Mouse (Mus musculus): Measurements from ENCODE around the gene Runx1. TPM values are rescaled to one million over a fixed set of nuclear protein-coding genes. Genes with fewer than 3 reads are reported as not detected.

Gene Runx1
- total RNA-seq, 2 experiments from 2014 or later = 0.88 to 1.3 TPM

DNA sequence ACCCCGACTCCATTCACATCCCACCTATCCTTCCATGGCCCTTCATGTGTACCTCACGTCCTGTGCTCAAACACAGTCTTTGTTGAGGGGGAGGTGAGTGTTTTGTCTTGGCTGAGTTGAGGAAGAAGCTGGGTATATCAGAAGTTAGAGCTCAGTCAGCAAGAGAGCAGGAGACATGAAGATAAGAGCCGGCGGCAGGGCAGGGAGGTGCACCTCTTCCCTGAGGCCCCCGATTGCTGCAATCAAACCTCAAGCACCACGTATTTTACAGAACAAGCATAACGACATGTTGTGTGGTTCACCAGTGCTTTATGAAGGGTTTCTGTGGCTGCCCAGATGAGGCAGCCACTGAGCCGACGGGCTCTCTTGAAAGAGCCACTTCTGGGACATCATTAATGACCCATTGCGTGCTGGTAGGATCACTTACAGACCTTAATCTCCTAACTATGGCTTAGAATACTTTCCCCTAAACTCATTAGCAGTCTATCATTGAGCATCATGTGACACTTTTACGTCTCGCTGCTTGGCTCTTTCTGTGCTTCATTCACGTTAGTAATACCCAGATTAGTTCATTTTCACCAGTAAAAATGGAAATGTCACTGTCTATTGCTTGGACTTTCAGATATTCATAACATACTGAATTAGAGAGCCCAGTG, 61.1 kb downstream of the Runx1 start:
- intact Hi-C loops (cut with DNase I) = no loop called here
- no peak for DNase-seq (ENCODE audit: extremely low spot score in 1 of 2, low spot score in 2 of 2)

DNA sequence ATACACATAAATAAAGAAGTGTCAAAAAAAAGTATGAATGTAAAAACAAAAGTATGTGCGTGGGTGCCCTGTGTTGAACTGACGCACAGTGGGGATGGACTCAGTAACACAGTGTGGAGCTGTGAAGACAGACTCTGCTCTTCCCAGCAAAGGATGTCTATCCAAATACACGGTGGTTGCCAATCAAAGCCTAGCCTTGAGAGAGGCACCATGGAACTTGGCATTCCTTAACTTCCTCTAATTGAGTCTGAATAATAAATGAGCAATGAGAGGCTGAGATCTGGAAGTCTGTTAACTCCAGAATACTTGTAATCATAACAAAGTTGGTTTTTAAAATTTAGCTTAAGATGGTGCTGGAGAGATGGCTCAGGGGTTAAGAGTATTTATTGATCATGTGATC, 62.3 kb downstream of the Runx1 start:
- DNase-seq (ENCODE audit: extremely low spot score in 1 of 2, low spot score in 2 of 2) = no peak
- intact Hi-C loops (cut with DNase I) = no loop called here

DNA sequence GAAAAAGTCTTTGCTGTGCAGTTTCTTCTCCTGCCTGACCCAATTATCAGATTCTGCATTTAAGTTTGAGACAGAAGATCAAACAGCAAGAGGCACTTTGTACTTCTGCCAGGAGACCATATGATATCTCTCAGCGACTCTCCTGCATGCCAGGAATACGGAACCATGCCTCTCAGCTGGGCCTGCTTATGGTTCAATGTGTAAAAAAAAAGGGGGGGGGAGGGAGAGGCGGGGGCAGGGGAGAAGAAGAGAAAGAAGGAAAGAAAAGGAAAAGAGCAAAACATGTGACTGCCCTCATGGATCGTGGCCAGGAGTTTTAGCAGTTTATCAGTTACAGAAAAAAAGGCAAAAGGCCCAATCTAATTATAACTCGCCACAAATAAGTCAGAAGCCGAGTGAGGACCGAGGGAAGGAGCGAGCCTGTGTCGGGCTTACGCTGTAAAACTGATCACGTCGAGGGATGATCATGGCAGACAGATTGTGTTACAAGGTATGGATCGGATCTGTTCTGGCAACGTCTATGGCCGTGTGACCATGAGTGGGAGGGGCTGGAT, 63.9 kb downstream of the Runx1 start:
- intact Hi-C loops (cut with DNase I) = no loop called here
- peak; percentile 35 to 48 for DNase-seq (ENCODE audit: extremely low spot score in 1 of 2, low spot score in 2 of 2)

DNA sequence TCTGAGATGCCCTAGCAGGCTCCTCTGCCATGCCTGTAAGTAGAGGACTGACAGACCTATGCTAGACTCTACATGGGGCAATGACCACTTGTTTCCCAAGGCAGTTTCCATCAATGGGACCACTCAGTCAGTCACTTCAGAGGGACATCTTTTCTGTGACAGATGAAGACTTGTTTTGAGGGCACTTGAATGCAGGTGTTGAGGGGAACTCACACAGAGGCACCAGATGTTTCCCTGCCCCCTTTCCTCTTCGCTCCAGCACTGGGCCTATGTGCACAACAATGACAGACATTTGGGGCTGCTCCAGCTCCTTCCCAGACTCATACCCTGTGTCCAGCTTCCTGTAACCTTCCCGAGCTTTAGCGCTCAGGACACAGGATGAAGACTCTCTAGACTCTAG, 65.9 kb downstream of the Runx1 start:
- intact Hi-C loops (cut with DNase I) = no loop called here
- DNase-seq (ENCODE audit: extremely low spot score in 1 of 2, low spot score in 2 of 2) = no peak

DNA sequence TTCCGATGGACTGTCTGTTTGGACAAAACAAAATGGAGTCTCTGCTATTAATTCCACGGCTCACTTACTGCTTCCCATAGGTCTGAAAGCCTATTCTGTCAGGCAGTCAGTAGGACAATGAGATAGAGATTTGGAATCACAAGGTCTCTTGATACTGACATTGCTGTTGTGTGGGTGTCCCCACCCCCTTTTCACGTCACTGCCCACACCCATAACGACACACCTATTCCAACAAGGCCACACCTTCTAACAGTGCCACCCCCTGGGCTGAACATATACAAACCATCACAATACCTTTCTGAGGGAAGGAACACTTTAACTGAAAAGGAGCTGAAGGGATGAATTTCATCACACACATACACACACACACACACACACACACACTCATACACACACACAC, 68.4 kb downstream of the Runx1 start:
- DNase-seq (ENCODE audit: extremely low spot score in 1 of 2, low spot score in 2 of 2) = no peak
- intact Hi-C loops (cut with DNase I) = no loop called here

DNA sequence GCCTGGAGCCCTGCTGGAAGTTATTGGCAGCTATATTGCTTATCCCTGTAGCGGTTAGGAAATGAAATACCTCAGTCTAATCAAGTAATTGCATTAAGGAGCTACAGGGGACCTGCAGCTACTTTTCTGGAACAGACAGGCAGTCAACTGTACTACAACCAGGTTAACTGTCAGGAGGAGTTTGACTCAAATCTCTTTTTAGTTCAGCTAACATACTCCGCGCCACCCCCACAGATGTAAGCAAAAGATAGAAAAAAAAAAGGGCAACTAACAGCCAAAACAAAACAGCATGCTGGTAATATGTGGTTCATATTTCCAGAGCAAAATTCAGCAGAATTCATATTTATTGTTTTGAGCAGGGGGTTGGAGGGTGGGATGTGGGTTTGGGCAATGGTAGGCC, 72.0 kb downstream of the Runx1 start:
- intact Hi-C loops (cut with DNase I) = no loop called here
- DNase-seq (ENCODE audit: extremely low spot score in 1 of 2, low spot score in 2 of 2) = no peak

DNA sequence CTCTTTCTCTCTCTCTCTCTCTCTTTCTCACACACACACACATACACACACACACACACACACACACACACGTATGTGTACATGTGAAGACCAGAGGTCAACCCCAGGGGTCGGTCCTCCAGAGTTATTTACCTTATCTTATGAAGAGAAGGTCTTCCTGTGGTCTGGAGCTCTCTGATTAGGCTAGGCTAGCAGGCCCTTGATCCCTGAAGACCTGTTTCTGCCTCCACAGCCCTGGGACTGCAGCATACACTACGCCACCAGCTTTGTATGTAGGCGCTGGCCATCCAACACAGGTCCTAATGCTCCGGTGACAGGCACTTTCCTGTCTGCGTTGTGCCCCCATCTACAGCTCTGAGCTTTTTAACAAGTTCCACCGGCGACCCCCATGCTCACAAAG, 72.8 kb downstream of the Runx1 start:
- intact Hi-C loops (cut with DNase I) = no loop called here
- no peak for DNase-seq (ENCODE audit: extremely low spot score in 1 of 2, low spot score in 2 of 2)

DNA sequence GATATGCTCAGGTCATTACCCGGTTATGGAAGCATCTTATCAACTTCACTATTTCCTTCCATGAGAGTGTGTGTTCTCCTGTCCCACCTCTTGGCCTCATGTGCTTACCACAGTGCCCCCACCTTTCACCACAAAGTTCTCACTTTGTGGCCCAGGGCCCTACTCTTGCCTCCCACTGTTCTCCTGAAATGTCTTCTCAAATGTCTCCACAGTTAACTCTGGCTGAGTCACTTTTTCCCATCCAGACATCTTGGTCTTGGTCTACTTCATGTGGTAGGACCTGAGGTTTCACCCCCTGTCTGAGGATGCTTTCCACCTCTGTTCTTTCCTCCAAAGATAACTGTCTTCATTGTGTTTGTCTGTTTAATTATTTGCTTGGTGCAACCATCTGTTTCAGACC, 77.7 kb downstream of the Runx1 start:
- intact Hi-C loops (cut with DNase I) = no loop called here
- DNase-seq (ENCODE audit: extremely low spot score in 1 of 2, low spot score in 2 of 2) = no peak

DNA sequence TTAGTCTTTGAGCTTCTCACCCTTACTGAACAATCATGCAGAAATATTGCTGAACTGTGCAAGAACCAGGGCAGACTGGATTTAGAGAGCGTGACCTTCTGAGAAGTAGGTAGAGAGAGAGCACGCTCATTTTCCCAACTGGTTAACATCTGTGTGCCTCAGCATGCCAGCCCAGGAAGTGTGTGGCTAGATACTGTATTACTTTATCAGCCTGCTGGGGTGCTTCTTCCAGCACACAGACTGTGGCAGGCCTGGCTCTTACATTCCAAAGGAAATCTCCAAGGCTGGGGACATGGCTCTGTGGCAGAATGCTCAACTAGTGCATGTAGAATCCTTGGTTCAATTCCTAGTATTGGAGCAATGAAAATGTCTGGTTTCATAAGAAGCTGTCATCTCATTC, 78.9 kb downstream of the Runx1 start:
- DNase-seq (ENCODE audit: extremely low spot score in 1 of 2, low spot score in 2 of 2) = no peak
- intact Hi-C loops (cut with DNase I) = no loop called here

DNA sequence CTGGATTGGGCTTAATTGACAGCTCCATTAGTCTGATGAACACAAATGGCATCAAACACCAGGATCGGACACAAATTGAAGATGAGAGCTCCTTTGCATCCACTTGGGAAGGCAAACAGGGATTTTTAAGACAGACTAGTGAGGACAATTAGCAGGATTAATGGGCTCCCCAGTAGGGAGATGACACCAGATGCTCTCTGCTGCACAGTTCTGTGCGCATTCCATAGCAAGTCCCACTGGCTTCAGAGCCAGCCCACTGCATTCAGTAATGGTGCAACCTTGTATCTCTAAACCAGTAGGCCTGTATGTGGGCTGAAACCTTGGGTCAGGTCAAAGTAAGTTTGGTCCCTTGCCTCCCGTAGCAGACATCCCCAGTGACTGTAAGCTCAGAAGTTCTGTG, 80.7 kb downstream of the Runx1 start:
- intact Hi-C loops (cut with DNase I) = no loop called here
- DNase-seq (ENCODE audit: extremely low spot score in 1 of 2, low spot score in 2 of 2) = no peak

DNA sequence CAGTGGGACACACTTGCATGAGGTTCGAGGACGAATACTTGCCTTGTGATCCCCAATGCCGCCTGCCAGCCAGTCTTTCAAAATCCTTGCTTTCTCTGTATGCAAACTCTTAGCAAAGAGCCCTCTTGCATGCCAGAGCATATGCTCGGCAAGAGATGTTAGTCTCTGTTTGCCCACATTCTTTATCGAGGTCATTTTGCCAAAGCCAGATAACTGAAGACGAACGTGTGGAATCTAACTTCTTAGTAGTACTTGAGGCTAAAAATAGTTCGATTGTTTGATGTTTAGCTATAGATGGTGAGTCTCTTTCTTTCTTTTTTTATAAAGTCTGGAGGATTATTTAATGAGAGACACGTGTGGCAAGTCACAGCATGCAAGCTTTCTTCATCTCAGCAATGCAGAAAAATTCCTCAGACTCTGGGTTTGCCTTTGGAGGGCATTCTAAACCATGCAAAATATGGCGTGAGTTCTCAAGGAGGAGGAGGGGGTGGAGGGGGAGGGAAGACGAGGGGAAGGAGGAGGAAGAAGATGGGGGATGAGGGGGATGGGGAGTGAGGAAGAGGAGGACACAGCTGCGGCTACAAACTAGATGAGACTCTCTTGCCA, 81.7 kb downstream of the Runx1 start:
- intact Hi-C loops (cut with DNase I) = no loop called here
- no peak for DNase-seq (ENCODE audit: extremely low spot score in 1 of 2, low spot score in 2 of 2)

DNA sequence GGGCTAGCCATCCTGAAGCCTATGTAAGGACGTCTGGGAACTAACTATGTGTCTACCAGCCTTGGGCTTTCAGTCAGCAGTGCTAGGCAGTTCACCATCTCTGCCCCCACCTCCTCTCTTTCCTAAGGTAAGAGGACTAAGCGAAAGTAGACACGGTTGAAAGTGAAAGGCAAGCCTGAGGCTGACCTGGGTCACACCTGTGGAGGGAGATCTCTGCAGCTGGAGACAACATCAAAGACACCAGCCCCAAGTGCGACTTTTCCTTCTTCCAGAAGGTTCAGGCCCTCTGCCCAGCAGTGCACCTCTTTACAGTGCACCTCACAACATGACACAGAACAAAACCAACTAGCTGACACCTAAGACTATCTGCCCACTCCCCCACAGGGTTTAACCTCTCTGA, 82.2 kb downstream of the Runx1 start:
- intact Hi-C loops (cut with DNase I) = no loop called here
- DNase-seq (ENCODE audit: extremely low spot score in 1 of 2, low spot score in 2 of 2) = no peak

DNA sequence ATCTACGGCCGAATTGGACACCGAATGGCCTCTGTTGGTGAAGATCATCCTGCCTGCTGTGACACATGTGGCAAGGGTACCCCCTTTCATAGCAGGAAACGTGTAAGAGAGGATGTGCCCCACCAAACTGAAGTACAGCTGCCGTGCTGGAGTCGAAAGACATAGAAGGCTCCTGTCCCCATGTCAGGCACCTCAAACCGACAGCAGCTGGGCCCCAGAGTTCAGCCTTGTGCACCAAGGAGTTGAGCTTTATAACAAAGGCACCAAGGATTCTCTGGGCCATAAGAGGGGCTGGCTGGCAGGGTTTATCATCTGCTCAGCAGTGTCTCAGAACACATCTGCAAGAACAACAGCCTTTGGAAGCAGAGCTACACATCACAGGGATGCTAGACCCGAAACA, 84.6 kb downstream of the Runx1 start:
- intact Hi-C loops (cut with DNase I) = no loop called here
- DNase-seq (ENCODE audit: extremely low spot score in 1 of 2, low spot score in 2 of 2) = no peak

DNA sequence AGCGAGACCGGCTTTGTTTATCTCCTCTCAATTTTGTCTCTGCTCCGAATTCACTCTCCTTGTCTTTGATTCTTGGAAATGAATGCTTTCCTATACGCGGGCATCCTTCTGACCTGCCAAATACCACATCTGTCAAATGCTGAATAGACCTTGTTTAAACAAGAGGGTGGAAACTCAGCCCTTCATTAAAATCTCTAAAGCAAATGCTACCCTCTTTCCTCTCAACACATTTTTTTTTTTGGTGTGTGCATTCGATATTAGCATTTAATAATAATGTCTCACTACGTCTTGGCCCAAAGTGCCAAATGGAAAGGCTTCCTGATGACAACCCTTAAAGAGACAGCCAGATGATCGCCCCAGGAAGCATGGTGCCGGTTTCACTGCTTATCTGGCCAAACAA, 85.4 kb downstream of the Runx1 start:
- no peak for DNase-seq (ENCODE audit: extremely low spot score in 1 of 2, low spot score in 2 of 2)
- intact Hi-C loops (cut with DNase I) = no loop called here

DNA sequence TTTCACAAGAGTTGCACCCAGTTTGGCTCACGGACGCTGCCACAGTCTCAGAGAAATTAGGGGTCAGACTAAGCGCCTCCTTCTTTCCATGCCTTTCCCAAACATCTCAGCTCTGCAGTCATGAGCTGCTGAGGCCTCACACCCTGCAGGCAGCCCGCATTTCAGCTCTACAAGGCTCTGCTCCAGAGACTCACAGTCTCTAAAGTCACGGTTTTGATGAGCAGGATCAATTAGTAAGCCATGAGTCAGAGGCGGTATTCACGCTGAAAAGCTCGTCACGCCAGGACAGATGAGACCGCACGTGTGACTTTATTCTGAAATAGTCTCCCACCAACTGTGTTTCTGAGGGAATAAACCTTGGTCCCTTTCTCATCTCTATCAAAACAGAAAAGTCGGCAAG, 86.0 kb downstream of the Runx1 start:
- intact Hi-C loops (cut with DNase I) = no loop called here
- no peak for DNase-seq (ENCODE audit: extremely low spot score in 1 of 2, low spot score in 2 of 2)

DNA sequence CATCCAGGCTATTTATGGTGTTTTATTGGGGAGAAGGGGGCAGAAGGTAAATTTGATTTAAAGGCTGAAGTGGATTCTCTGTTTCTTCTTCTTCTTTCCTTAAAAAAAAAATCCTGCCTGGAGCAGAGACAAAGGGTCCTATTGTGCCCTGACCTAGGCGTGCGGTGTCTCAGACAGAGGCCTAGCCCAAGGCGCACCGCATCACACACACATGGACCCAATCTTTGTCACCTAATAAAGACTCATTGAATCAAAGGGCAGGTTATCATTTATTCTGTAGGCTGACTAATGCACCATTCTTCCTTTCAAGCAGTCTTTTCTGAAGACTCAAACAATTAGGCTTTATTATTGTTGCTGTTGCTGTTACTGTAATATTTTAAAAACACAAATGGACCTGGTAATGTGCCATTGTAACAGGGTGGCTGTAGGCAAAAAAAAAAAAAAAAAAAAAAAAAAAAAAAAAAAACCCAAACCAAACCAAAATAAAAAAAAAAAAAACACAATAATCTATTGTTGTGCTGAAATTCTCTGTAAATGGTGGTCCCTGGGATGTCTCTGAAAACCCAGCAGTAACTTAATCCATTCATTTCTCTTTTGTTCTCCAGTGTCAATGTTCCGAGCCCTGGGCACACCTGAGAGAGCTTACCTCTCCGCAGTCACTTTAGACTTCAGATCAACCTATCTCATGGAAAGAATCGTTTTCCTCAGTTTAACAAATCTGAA, 86.7 kb downstream of the Runx1 start:
- intact Hi-C loops (cut with DNase I) = no loop called here
- DNase-seq (ENCODE audit: extremely low spot score in 1 of 2, low spot score in 2 of 2) = no peak

DNA sequence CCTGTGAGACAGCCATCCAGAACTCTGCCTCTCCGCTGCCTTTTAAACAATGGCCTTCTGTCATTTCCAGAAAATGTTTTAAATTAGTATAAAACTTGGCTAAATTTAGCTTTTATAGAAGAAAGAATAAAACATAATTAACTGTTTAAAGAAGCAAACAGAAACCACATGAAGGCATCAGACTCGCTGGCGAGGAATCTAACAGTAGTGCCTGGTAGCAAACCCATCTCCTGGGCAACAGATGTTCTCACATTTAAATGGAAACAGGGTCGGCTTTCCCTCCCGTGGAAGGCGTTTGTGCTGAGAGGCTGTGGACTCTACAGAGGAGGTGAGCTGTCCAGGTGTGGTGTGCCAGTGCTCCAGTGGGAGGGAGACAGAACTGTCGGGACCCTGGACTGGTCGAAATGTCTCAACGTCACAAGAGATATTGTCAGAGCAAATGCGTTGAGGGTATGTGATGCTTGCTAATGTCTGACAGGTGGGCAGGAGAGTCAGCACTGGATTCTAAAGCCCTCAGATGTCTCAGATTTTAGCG, 87.4 kb downstream of the Runx1 start:
- intact Hi-C loops (cut with DNase I) = no loop called here
- DNase-seq (ENCODE audit: extremely low spot score in 1 of 2, low spot score in 2 of 2) = no peak

DNA sequence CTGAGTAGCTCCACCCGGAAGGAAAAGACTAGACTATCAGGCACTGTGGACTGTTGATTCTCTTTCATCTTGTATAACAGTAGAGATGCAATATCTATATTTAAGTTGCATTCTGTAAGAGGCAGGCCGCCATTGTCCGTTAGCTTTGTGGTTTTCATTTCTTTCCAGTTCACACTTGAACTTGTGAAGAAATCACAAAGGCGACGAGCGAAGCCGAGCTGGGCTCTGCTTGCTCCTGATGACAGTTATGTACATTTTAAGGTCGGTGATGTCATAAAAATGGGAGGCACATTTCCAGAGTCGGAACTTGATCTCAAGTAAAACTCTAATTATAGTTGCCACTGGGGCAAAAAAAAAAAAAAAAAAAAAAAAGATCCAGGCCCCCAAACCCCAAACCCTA, 99.1 kb downstream of the Runx1 start:
- DNase-seq (ENCODE audit: extremely low spot score in 1 of 2, low spot score in 2 of 2) = no peak
- intact Hi-C loops (cut with DNase I) = no loop called here

DNA sequence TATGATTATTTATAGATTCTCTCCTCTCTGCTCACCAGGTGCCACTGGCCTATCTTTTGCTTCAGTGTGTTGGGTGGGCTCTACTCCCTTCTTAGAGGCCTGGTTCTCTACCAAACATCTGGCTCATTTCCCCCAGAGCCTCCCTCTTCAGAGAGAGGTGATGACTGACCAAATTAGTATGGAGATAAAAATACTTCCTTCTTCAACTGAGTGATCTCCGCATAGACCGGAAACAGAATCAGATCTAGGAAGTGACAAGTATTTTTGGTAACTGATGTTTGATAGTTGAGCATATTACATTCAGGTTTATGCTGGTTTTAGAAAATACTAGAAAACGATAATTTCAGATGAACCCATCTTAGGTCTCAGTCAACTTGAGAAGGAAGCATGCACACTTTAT, 101.4 kb downstream of the Runx1 start:
- no peak for DNase-seq (ENCODE audit: extremely low spot score in 1 of 2, low spot score in 2 of 2)
- intact Hi-C loops (cut with DNase I) = no loop called here

DNA sequence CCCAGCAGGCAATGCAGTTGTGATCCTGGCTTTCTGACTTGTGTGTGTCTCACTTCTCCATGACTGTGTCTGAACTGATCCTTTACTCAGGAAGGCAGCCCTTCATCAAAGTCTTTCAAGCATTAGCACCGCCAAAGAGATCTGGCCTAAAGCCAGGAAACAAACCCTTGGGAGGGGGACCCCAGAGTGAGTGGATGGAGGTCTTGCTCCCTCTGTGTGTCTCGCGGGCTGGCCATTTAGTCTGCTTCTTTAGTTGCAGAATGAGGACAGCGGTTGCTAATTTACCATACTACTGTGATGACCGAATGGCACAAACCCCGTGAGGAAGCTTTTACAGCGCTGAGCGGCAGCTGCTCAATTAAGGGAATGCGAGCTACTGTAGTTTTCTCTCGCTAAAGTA, 105.3 kb downstream of the Runx1 start:
- no peak for DNase-seq (ENCODE audit: extremely low spot score in 1 of 2, low spot score in 2 of 2)
- intact Hi-C loops (cut with DNase I) = no loop called here
